Mouse (Mus musculus) gastrocnemius, postnatal 36 days (tissue): Measurements from ENCODE around the gene Nsmce3. TPM values are rescaled to one million over a fixed set of nuclear protein-coding genes. Genes with fewer than 3 reads are reported as not detected.
A peak's percentile ranks its signal among the peaks of the same experiment; 100 is the strongest.

Source experiments
- DNase-seq, 2 experiments: peaks; one replicate each; pipeline ENCODE4 v3.0.0; 2022
- intact Hi-C: fragments of 180-260 bp; cut with DNase I; formaldehyde crosslinking; loops from one replicate; pipeline ENCODE4 v1.15.1; 2025
- long read RNA-seq, 2 experiments: library from polyadenylated mRNA; stranded (forward); transcript quantifications; one replicate each; pipeline ENCODE4 v2.0.0; 2021
- total RNA-seq, 2 experiments: library from RNA; stranded (reverse); gene quantifications; 2 replicates each; pipeline ENCODE4 v1.2.3; 2021

The Nsmce3 gene
- total RNA-seq = 1 to 10 TPM; 2.2 to 2.4 TPM
- long read RNA-seq, experiment 1, full-length matches to known transcripts = 15 of 15 reads
- long read RNA-seq, experiment 1, partial matches to known transcripts = 0 of 15 reads
- long read RNA-seq, experiment 1, other reads (novel, unspliced or antisense) = 0 of 15 reads
- long read RNA-seq, experiment 2, full-length matches to known transcripts = 31 of 31 reads
- long read RNA-seq, experiment 2, partial matches to known transcripts = 0 of 31 reads
- long read RNA-seq, experiment 2, other reads (novel, unspliced or antisense) = 0 of 31 reads

GRCm38 (mm10) chr7:64872743-64873241, at the start of gene Nsmce3:
TSS of gene Nsmce3 (minus strand) at chr7:64872997.
- peak; percentile 92 to 93 for DNase-seq
- intact Hi-C loops = loop anchor here (10.0 kb wide), 1 partner anchor 202 kb away; no protein-coding TSS in a partner anchor

DNA sequence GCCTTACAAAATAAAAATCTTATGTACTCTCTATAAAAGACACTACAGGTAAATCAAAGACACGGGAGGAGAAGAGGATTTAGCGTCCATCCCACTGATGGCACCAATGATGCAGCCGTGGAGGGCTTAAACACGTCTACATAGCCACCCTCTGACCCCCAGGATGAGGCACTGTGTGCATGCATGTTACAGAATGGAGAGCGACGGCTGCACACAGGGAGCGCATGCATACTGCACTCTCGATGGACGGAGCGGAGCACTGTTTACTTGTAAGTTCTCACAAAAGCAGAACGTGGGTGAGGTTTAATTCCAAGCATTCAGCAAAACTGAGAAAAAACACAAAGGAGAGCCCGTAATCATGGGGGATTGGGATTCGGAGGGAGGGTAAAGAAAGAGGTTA, 48.4 kb upstream of the Nsmce3 start:
- no peak for DNase-seq
- intact Hi-C loops = no loop called here

- no peak for DNase-seq
- intact Hi-C loops = no loop called here
Observed at GRCm38 (mm10) chr7:64920735-64921134, 47.9 kb upstream of the Nsmce3 start.

DNA sequence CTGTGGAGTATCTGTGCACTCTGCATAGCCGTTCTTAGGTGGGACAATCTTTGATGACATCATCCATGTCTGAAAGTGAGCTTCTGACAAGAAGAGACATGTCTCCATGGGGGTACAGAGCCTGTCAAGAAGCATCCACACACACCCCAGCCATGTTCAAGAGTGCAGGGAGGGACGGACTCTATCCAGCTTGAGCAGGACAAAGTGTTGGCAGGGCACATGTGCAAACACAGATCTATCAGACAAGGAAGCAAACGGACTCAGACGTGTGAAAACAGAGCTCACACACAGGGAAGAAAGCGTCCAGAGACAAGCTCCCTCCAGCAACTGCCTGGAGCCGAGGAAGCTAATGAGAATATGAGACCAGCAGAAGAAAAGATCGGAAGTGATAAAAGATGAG, 43.9 kb upstream of the Nsmce3 start:
- intact Hi-C loops = no loop called here
- DNase-seq = no peak

- intact Hi-C loops = no loop called here
- DNase-seq = no peak
Observed at GRCm38 (mm10) chr7:64915121-64915520, 42.3 kb upstream of the Nsmce3 start.

- no peak for DNase-seq
- intact Hi-C loops = no loop called here
Observed at GRCm38 (mm10) chr7:64911945-64912344, 39.1 kb upstream of the Nsmce3 start.

GRCm38 (mm10) chr7:64910208-64910607, 37.4 kb upstream of the Nsmce3 start:
- no peak for DNase-seq
- intact Hi-C loops = no loop called here

DNA sequence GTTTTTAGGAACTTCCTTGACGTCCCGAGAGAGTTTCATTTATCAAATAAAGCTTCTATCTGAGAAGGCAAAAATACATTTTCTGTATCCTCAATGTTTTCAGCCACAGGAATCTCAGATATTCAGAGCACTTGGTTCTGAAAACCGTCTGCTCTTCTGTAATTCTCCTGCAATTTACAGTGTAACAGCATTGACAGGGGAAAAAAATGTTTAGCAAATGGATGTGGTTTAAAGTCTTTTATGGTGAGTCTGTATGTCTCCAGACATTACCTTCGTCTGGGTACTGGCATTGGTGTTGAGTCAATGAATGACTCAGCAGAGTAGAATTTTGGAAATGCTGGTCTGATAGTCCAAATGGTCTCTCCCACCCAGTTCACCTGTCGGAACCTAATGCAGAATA, 34.2 kb upstream of the Nsmce3 start:
- intact Hi-C loops = no loop called here

GRCm38 (mm10) chr7:64905506-64905905, 32.7 kb upstream of the Nsmce3 start:
- intact Hi-C loops = no loop called here
- DNase-seq = no peak

More for the DNA sequence above, 34.2 kb upstream of the Nsmce3 start:
- no peak for DNase-seq

DNA sequence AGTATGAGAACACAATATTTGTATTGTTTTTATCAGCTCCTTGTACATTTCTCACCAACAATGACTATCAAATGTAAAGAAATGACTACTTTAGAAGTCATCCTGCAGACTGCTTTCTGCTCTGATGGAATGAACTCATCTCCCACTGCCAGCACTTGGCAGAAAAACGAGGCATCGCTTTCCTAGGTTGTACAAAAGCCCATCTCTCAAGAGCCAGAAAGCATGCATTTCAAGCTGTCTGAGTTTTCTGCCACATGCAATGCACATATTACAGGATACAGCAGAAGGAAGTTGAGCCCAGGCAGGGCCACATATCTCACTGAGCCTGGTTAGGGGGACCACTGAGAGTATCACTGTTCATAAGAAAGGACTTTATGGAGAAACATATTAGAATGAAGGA, 27.5 kb upstream of the Nsmce3 start:
- no peak for DNase-seq
- intact Hi-C loops = no loop called here

DNA sequence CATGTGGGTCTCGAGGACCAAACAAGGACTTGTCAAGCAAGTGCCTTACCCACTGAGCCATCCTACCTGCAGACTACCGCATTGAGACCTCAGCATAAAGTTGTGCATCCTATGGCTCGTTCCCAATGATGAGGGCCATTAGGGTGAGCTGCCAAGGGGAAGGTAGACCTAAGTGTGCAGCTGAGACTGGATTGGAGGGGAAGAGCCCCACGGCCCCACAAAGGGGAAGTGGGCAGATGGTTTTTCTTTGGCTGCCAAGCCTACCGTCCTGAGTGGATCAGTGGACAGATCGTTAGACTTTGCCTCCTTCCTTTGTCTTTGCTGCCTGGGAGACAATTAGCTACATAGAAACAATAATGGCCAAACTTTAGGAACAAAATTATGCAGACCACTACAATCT, 23.8 kb upstream of the Nsmce3 start:
- intact Hi-C loops = no loop called here
- no peak for DNase-seq

DNA sequence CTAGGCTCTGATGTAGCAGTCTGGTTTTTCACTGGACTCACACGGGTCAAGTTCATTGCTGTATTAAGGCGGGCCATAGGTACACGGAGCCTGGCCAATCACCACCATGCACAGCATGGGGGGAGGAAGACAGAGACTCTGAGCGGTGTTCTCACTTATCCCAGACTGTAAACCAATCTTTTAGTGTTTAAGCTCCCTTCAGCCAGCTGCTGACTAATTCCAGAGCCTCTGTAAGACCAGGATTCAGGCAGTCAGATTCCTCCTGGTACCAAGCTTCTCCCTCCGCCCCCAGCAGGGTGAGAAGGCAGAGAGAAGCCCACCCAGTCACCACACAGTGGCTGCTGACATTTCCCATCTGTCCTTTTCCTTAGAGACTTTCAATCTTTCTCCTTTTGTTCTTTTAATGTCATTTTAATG, 22.9 kb upstream of the Nsmce3 start:
- DNase-seq = no peak
- intact Hi-C loops = no loop called here

DNA sequence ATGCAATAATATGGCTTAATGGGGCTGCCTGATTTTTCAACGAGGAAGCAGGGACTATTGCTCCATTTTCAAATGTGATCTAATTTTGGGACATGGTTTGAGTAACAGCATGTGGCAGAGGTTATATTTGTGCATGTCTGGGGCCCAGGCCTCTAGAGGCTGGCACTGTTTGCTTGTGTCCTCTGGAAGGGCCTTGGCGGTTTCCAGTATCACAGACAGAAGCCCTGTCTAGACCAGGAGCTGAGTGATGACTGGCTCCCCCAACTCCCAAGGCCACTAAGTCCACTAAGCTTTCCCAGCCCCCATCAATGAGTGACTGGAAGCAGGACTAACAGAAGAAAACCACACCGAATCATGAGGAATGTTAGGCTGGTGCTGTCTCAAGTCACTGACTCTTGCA, 18.3 kb upstream of the Nsmce3 start:
- peak in 1 of 2 experiments; percentile 20 for DNase-seq
- intact Hi-C loops = no loop called here

- intact Hi-C loops = no loop called here
- peak in 1 of 2 experiments; percentile 28 for DNase-seq
Observed at GRCm38 (mm10) chr7:64889919-64890318, 17.1 kb upstream of the Nsmce3 start.

DNA sequence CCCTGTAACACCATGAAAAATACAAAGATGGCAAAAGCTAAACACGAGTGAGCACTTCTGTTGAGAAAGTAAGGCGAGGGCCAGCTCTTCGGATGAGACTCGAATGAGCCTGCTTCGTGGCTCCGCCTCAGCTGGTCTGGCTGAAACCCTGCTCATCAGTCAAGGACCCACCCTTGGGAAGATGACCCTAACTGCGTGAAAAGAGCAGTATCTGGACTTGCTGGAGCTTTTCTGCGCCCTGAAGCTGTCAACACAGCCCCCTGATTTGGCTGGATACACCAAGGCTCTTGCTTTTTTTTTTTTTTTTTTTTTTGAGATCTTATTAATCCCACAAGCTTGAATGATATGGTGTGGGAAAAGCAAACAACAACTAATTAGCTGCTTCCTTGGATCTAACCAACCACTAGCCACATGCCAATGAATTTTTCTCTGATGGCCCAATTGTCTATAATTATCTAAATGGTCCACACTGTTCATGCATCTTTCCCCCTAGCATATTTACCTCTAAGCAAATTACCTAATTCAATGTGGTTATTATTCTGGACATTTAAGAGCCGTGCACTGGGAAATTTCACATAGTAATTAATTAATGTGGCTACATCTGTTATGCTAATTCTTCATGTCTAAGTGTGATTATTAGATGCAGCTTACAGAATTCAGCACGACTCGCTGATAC, 11.5 kb upstream of the Nsmce3 start:
- no peak for DNase-seq
- intact Hi-C loops = no loop called here

DNA sequence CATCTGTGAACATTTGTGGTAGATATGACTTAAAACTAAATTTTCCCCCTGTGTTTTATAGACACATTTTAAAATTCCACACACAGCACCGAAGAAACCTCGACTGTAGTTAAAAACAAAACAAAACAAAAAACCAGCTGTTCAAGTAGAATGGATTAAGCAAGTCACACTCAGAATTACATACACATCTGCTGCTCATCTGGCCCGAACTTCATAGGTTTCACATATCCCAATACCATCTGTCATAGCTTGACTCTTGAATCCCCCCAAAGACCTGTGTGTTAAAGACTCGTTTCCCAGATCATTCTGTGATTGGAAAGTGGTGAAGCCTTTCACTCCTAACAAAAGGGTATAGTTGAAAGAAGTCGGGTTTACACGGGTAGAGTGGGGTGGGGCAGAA, 9.4 kb upstream of the Nsmce3 start:
- DNase-seq = no peak
- intact Hi-C loops = no loop called here

DNA sequence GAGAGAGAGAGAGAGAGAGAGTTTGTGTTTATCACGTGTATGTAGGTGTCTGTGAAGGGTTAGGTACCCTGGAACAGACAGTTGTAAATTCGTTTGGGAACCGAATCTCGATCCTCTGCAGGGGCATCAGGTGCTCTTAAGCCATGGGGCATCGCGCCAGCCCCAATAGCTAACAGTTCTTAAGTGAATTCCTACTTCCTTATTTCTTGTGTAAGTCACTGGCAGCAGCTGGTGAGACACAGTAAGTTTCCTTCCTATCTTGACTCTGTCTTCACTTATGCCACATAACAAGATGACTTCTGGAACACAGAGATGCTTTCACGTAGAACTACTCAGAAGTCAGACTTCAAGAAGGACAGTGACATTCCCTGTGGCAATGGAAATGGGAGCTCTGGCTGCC, 8.6 kb upstream of the Nsmce3 start:
- no peak for DNase-seq
- intact Hi-C loops = no loop called here

DNA sequence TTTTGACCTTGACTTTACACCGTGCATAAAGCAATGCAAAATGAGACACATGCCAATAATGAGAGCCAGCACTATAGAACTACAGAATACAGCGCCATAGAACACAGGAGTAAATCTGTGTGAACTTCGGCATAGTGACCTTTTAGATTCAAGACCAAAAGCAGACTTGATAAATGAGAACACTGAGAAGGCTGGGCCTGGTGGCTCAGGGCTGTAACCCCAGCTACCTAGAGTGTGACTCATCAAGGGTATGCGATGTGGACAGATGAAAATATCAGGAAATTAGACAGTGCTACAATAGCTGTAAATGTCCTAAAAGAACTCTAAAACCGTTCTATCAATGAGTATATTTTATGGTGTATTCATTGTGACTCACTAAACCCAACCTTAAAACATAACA, 7.6 kb upstream of the Nsmce3 start:
- intact Hi-C loops = no loop called here
- no peak for DNase-seq

DNA sequence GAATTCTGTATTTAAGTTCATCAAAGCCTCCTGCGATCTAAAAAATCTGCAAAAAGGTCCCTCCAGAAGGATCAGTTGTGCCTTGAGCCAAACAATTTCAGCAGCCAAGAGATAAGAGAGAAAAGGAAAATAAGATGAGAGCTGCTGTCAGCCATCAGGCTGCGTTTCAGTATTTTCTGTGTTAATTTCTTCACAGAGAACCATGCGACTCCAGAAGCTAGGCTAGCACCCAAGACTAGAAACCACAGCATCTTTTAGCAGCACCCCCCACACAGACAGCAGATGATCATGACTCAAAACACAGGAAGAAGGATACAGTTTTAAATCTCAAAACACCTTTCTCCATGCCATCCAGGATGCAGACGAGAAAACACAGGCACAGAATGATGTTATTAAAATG, 2.1 kb upstream of the Nsmce3 start:
- DNase-seq = no peak
- intact Hi-C loops = loop anchor here (10.0 kb wide), 1 partner anchor 200 kb away; no protein-coding TSS in a partner anchor

- intact Hi-C loops = loop anchor here (10.0 kb wide), 1 partner anchor 202 kb away; no protein-coding TSS in a partner anchor
- no peak for DNase-seq
Observed at GRCm38 (mm10) chr7:64873266-64873665, 469 bp upstream of the Nsmce3 start.

GRCm38 (mm10) chr7:64871987-64872742, 632 bp downstream of the Nsmce3 start:
- DNase-seq = no peak
- intact Hi-C loops = loop anchor here (10.0 kb wide), 1 partner anchor 203 kb away; no protein-coding TSS in a partner anchor
